Mouse (Mus musculus): ENCODE data around the gene Mymx. TPM values are rescaled to one million over a fixed set of nuclear protein-coding genes. Genes with fewer than 3 reads are reported as not detected.

Mymx gene
- polyA plus RNA-seq (2016; fragmentation: Nextera tagmentation; extraction: Ambion mirVana) = 15.8 and 16.4 TPM in 2 replicates

DNA sequence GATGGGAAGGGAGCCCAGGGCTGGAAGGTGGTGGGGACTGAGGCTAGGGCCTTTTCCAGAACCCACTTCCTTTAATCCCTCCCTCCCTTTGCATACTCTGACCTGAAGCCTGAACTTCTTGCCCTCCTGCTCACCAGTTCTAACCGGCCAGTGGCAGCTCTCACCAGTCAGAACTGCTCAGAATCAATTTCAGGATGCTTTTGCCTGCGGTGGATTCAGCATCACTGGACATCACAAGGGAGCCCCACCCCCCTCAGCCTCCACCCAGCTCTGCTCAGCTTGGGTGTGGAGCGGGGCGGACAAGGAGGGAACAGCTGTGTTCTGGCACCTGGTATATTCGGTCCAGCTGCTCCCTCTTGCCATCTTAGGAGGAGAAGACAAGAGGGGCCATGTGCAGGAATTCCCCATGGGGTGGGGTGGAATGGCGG, at the start of gene Mymx:
Mymx (minus strand) TSS at position 226 of the 428 bp plus-strand sequence.
- 0 out of 2 replicates have a peak within 1 kb of the TSS, but pooled peaks have one; percentile 3 for H3K4me3 ChIP-seq (replicated peaks)
- peaks cover 41% of the 10 kb centered on the region for H3K4me1 ChIP-seq (replicated peaks)
- peak within 1 kb of the TSS; percentile 37; the same call in 1 of the 2 replicates for H3K27ac ChIP-seq
- 31% methylated on average over 6 of the region's 6 CpGs for WGBS
- 0 out of 2 replicates have a peak, but pooled peaks have one; percentile 39 for ATAC-seq (ENCODE audit: insufficient number of reproducible peaks, insufficient read depth, low FRiP score, low TSS enrichment, low read depth)
- 0 out of 2 replicates have a peak within 1 kb of the TSS, but pooled peaks have one; percentile 9 for H3K9ac ChIP-seq (replicated peaks)
- H3K9me3 ChIP-seq = no peaks in the 10 kb centered on the region
- H3K36me3 ChIP-seq = no peaks in the 10 kb centered on the region
- peaks cover 39% of the 10 kb centered on the region for H3K27me3 ChIP-seq
- peak within 1 kb of the TSS; percentile 19; the same call in 1 of the 2 replicates for H3K4me2 ChIP-seq

- H3K4me1 ChIP-seq (replicated peaks) = no peaks in the 10 kb centered on the region
- H3K27ac ChIP-seq = no peak overlapping the region
- no peaks in the 10 kb centered on the region for H3K36me3 ChIP-seq
- WGBS = 90% methylated on average over 4 of the region's 4 CpGs
- no peak overlapping the region for H3K4me3 ChIP-seq (replicated peaks)
- no peak for ATAC-seq (ENCODE audit: insufficient number of reproducible peaks, insufficient read depth, low FRiP score, low TSS enrichment, low read depth)
- H3K9ac ChIP-seq (replicated peaks) = no peak overlapping the region
- no peaks in the 10 kb centered on the region for H3K27me3 ChIP-seq
- no peak overlapping the region for H3K4me2 ChIP-seq
- H3K9me3 ChIP-seq = 0 out of 2 replicates have a peak, but pooled peaks cover 4% of the 10 kb centered on the region
Measured at GRCm38 (mm10) chr17:45644185-45644584, 42.3 kb upstream of the Mymx start.

DNA sequence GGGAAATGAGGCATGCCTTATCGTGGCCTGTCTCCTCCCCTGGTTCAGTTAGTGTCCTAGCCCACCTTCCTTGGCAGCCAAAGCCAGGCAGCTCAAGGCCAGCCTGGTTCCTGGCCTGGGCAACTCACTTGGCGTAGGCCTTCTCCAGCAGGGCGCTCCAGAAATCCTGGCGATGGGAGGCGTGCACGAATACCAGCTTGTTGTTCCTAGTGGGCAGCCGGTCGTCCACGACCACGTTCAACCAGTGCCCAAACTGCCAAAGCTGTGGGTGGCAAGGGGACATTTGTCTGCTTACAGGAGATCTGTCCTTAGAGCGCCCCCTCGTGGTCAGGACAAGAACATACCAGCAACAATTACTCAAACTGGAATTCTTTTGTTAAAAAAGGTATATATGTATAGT, 40.8 kb upstream of the Mymx start:
- H3K4me2 ChIP-seq = no peak overlapping the region
- no peaks in the 10 kb centered on the region for H3K4me1 ChIP-seq (replicated peaks)
- no peak overlapping the region for H3K4me3 ChIP-seq (replicated peaks)
- no peak for ATAC-seq (ENCODE audit: insufficient number of reproducible peaks, insufficient read depth, low FRiP score, low TSS enrichment, low read depth)
- H3K9ac ChIP-seq (replicated peaks) = no peak overlapping the region
- no peak overlapping the region for H3K27ac ChIP-seq
- WGBS = 23% methylated on average over 12 of the region's 12 CpGs
- H3K27me3 ChIP-seq = no peaks in the 10 kb centered on the region
- no peaks in the 10 kb centered on the region for H3K36me3 ChIP-seq
- H3K9me3 ChIP-seq = 0 out of 2 replicates have a peak, but pooled peaks cover 4% of the 10 kb centered on the region

GRCm38 (mm10) chr17:45641981-45642380, 40.1 kb upstream of the Mymx start:
- H3K27me3 ChIP-seq = no peaks in the 10 kb centered on the region
- no peak overlapping the region for H3K27ac ChIP-seq
- no peak for ATAC-seq (ENCODE audit: insufficient number of reproducible peaks, insufficient read depth, low FRiP score, low TSS enrichment, low read depth)
- no peaks in the 10 kb centered on the region for H3K36me3 ChIP-seq
- H3K4me2 ChIP-seq = no peak overlapping the region
- H3K4me3 ChIP-seq (replicated peaks) = no peak overlapping the region
- H3K4me1 ChIP-seq (replicated peaks) = no peaks in the 10 kb centered on the region
- 91% methylated on average over 8 of the region's 8 CpGs for WGBS
- H3K9me3 ChIP-seq = 0 out of 2 replicates have a peak, but pooled peaks cover 4% of the 10 kb centered on the region
- no peak overlapping the region for H3K9ac ChIP-seq (replicated peaks)

DNA sequence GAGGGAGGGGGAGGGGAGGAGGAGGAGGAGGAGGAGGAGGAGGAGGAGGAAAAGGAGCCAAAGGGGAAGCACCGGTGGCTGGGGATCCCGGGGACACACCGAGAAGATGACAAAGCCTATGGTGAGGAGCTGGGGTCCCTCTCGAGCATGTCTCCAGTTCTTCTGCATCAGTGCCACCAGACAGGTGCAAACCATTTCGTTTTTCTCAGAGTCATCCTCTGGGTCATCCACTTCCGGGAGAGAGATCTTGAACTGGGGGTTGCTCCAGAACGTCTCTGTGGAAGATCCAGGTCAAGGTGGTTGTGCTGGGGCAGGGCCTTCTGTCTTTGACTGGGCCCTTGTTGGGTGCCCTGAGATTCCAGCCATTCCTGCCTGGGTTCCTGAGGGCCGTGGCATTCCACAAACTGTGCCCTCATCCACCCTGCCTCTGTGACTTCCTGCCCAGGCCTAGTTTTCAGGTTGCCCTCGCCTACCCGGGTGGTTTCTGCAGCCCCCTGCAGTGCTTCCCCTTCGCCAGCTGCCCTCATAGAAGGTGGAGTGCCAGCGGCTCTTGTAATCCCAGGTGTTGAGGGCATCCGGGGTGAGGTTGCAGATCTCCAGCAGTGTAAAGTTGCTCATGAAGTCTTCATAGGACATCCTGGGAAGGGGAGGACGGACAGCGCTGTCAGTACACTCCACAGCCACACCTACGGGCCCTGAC, 36.8 kb upstream of the Mymx start:
- no peak overlapping the region for H3K27ac ChIP-seq
- ATAC-seq (ENCODE audit: insufficient number of reproducible peaks, insufficient read depth, low FRiP score, low TSS enrichment, low read depth) = no peak
- no peak overlapping the region for H3K4me3 ChIP-seq (replicated peaks)
- 76% methylated on average over 16 of the region's 16 CpGs for WGBS
- no peaks in the 10 kb centered on the region for H3K4me1 ChIP-seq (replicated peaks)
- no peaks in the 10 kb centered on the region for H3K36me3 ChIP-seq
- no peak overlapping the region for H3K4me2 ChIP-seq
- H3K27me3 ChIP-seq = no peaks in the 10 kb centered on the region
- no peaks in the 10 kb centered on the region for H3K9me3 ChIP-seq
- H3K9ac ChIP-seq (replicated peaks) = no peak overlapping the region

DNA sequence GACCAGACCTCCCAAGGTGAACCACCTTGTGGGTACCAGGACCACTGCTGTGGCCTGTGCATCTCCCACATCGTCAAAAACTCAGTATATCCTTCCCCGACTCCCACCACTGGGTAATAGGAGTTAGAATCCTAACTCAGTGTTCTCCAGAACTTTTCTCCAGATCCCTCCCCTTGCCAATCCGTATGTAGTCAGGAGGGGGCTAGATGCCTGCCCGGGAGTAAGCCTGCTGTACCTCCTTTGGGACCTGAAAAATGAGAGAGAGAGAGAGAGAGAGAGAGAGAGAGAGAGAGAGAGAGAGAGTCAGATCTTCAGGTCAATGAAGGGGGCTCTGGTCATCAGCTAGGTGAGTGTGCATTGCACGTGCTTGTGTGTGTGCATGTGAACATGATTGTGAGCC, 32.1 kb upstream of the Mymx start:
- H3K27ac ChIP-seq = no peak overlapping the region
- whole genome bisulfite sequencing = 82% methylated on average over 5 of the region's 5 CpGs
- no peaks in the 10 kb centered on the region for H3K36me3 ChIP-seq
- H3K4me3 ChIP-seq (replicated peaks) = no peak overlapping the region
- peaks cover 11% of the 10 kb centered on the region for H3K4me1 ChIP-seq (replicated peaks)
- ATAC-seq (ENCODE audit: insufficient number of reproducible peaks, insufficient read depth, low FRiP score, low TSS enrichment, low read depth) = no peak
- H3K4me2 ChIP-seq = no peak overlapping the region
- H3K9me3 ChIP-seq = no peaks in the 10 kb centered on the region
- H3K27me3 ChIP-seq = peaks cover under 1% of the 10 kb centered on the region; the same call in 1 of the 2 replicates
- H3K9ac ChIP-seq (replicated peaks) = no peak overlapping the region

GRCm38 (mm10) chr17:45631940-45632339, 30.0 kb upstream of the Mymx start:
- H3K4me1 ChIP-seq (replicated peaks) = peaks cover 11% of the 10 kb centered on the region
- H3K4me3 ChIP-seq (replicated peaks) = no peak overlapping the region
- no peak for ATAC-seq (ENCODE audit: insufficient number of reproducible peaks, insufficient read depth, low FRiP score, low TSS enrichment, low read depth)
- no peak overlapping the region for H3K4me2 ChIP-seq
- H3K9ac ChIP-seq (replicated peaks) = no peak overlapping the region
- peaks cover 5% of the 10 kb centered on the region; the same call in 1 of the 2 replicates for H3K27me3 ChIP-seq
- no peaks in the 10 kb centered on the region for H3K9me3 ChIP-seq
- H3K36me3 ChIP-seq = no peaks in the 10 kb centered on the region
- no peak overlapping the region for H3K27ac ChIP-seq
- 74% methylated on average over 6 of the region's 6 CpGs for WGBS

- H3K4me3 ChIP-seq (replicated peaks) = peak overlapping the region; percentile 46; the same call in 1 of the 2 replicates
- no peak for ATAC-seq (ENCODE audit: insufficient number of reproducible peaks, insufficient read depth, low FRiP score, low TSS enrichment, low read depth)
- H3K9ac ChIP-seq (replicated peaks) = no peak overlapping the region
- H3K4me2 ChIP-seq = peak overlapping the region; percentile 85
- peaks cover 11% of the 10 kb centered on the region for H3K4me1 ChIP-seq (replicated peaks)
- H3K9me3 ChIP-seq = no peaks in the 10 kb centered on the region
- peaks cover 5% of the 10 kb centered on the region; the same call in 1 of the 2 replicates for H3K27me3 ChIP-seq
- no peaks in the 10 kb centered on the region for H3K36me3 ChIP-seq
- H3K27ac ChIP-seq = no peak overlapping the region
- 53% methylated on average over 3 of the region's 3 CpGs for WGBS
Measured at GRCm38 (mm10) chr17:45630992-45631391, 29.1 kb upstream of the Mymx start.

GRCm38 (mm10) chr17:45629861-45630694, 28.2 kb upstream of the Mymx start:
- Histone ChIP-seq H3K4me1 (replicated peaks) (peaks cover 11% of the 10 kb centered on the region), H3K27me3 (peaks cover 5% of the 10 kb centered on the region; the same call in 1 of the 2 replicates), H3K9ac (replicated peaks) (peak overlapping the region; percentile 70), H3K36me3 (no peaks in the 10 kb centered on the region), H3K9me3 (no peaks in the 10 kb centered on the region), H3K27ac (no peak overlapping the region), H3K4me2 (peak overlapping the region; percentile 85), H3K4me3 (replicated peaks) (peak overlapping the region; percentile 46)
- ATAC-seq (ENCODE audit: insufficient number of reproducible peaks, insufficient read depth, low FRiP score, low TSS enrichment, low read depth) = peak; percentile 56; the same call in 1 of the 2 replicates
- 3% methylated on average over 34 of the region's 34 CpGs for WGBS

DNA sequence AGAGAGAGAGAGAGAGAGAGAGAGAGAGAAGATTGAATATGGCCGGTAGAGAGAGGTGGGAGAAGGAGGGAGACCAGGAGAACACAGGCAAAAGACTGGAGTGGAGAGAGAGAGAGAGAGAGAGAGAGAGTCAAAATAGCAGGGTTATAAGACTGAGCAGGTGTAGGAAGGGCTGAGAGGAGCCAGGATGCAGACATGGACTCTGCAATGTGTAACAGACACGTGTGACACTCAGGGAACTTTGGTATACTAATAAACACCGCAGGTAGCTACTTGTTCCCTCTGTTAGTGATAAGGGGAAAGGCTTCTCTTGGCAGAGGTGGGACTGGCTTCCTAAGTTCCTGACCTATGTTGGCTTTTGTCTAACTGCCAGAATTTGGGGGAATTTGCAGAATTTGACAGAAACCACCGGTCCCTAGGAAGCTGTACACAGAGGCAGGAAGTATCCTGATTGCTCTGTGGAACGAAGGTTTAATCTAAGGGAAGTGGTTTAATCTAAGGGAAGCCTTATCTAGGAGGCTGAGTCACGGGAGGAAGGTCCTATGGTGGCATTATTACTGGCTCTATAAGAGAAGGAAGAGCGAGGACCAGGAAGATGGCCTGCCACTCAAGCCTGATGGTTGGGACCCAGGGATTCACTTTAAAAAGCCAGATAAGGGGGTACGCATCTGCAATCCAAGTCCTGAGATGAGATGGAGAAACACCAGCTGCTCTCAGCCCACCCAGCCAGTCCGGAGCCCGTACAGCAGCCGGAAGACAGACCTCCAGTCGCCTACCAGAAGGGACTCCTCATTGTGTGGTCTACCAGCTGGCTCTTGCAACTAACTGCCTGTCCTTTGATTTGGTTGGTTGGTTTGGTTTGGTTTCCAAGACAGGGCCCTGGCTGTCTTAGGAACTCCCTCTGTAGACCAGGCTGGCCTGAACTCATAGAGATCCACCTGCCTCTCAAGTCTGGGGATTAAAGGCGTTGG, 27.3 kb upstream of the Mymx start:
- Histone ChIP-seq H3K4me1 (replicated peaks) (peaks cover 11% of the 10 kb centered on the region), H3K4me2 (peak overlapping the region; percentile 85), H3K9me3 (no peaks in the 10 kb centered on the region), H3K27ac (no peak overlapping the region), H3K4me3 (replicated peaks) (peak overlapping the region; percentile 46), H3K9ac (replicated peaks) (no peak overlapping the region; the same call in 1 of the 2 replicates), H3K27me3 (peaks cover 5% of the 10 kb centered on the region; the same call in 1 of the 2 replicates), H3K36me3 (no peaks in the 10 kb centered on the region)
- no peak; the same call in 1 of the 2 replicates for ATAC-seq (ENCODE audit: insufficient number of reproducible peaks, insufficient read depth, low FRiP score, low TSS enrichment, low read depth)
- 69% methylated on average over 13 of the region's 13 CpGs for WGBS
